Mouse (Mus musculus) thymus, adult 2 months (tissue): ENCODE data around the gene Ccnjl. TPM values are rescaled to one million over a fixed set of nuclear protein-coding genes. Genes with fewer than 3 reads are reported as not detected.

ENCODE experiments used
- DNase-seq: peaks from one replicate; pipeline ENCODE4 v3.0.0; 2021
- H3K27ac ChIP-seq: fragments of 200-500 bp; 2 replicates; pipeline ENCODE4 v1.5.1; 2012; ENCODE audit warnings: low read length, control low read depth; ENCODE audit not compliant: control insufficient read depth, insufficient read depth
- H3K27me3 ChIP-seq: fragments of 200-500 bp; 2 replicates; pipeline ENCODE4 v1.6.1; 2012; ENCODE audit warnings: mild to moderate bottlenecking, low read length, moderate library complexity, mixed read lengths; ENCODE audit not compliant: control insufficient read depth, insufficient read depth
- H3K36me3 ChIP-seq: fragments of 200-500 bp; 2 replicates; pipeline ENCODE4 v1.6.1; 2012; ENCODE audit warnings: mild to moderate bottlenecking, low read length, moderate library complexity; ENCODE audit not compliant: control insufficient read depth, insufficient read depth
- H3K4me1 ChIP-seq: fragments of 200-500 bp; replicated peaks from 2 replicates; pipeline ENCODE4 v1.6.1; 2012; ENCODE audit warnings: low read length; ENCODE audit not compliant: control insufficient read depth, insufficient read depth
- H3K4me3 ChIP-seq: fragments of 200-500 bp; 2 replicates; pipeline ENCODE4 v1.5.1; 2012; ENCODE audit warnings: mild to moderate bottlenecking, low read length, control low read depth, moderate library complexity; ENCODE audit not compliant: control insufficient read depth, insufficient read depth
- CTCF ChIP-seq: fragments of 200-500 bp; IDR thresholded peaks from 2 replicates; pipeline ENCODE4 v1.5.1; 2012; ENCODE audit warnings: mild to moderate bottlenecking, control low read depth, low read length, moderate library complexity, borderline replicate concordance; ENCODE audit not compliant: control insufficient read depth, poor library complexity, insufficient read depth; ENCODE audit errors: extremely low read depth
- POLR2A ChIP-seq: fragments of 200-500 bp; IDR thresholded peaks from 2 replicates; pipeline ENCODE4 v1.6.1; 2012; ENCODE audit warnings: mild to moderate bottlenecking, low read length, control low read depth, moderate library complexity; ENCODE audit not compliant: control insufficient read depth, poor library complexity, insufficient read depth; ENCODE audit errors: extremely low read depth
- WGBS: fragments of 180-500 bp; shearing (Covaris S2); methylation state at CpG from one replicate; pipeline ENCODE4 v1.1.7; 2018; 5-methylcytosine and 5-hydroxymethylcytosine counted together
- polyA plus RNA-seq: library from polyadenylated mRNA; depleted of rRNA; stranded (reverse); fragments of >200 nt; gene quantifications from 2 replicates; pipeline ENCODE4 v1.2.3, GENCODE M21; 2012

Gene Ccnjl
- polyA plus RNA-seq, 1 experiment = 9.4 TPM

GRCm38 (mm10) chr11:43520521-43520920 lies 8.1 kb upstream of the Ccnjl start:
- no peak for TF ChIP-seq CTCF
- TF ChIP-seq POLR2A = no peak
- Histone ChIP-seq H3K27ac (no peak overlapping the region), H3K4me1 (no peaks in the 10 kb centered on the region), H3K4me3 (no peak overlapping the region), H3K27me3 (no peaks in the 10 kb centered on the region), H3K36me3 (no peaks in the 10 kb centered on the region)
- 96% methylated on average over 3 of the region's 3 CpGs for WGBS
- no peak for DNase-seq

GRCm38 (mm10) chr11:43528078-43528682 lies 404 bp upstream of the Ccnjl start:
- DNase-seq = peak; percentile 80
- peak overlapping the region; percentile 81 for H3K4me3 ChIP-seq

GRCm38 (mm10) chr11:43530043-43530442 lies 1.5 kb downstream of the Ccnjl start:
- no peak for DNase-seq
- no peak for TF ChIP-seq CTCF
- no peak for TF ChIP-seq POLR2A
- H3K36me3 ChIP-seq = no peaks in the 10 kb centered on the region
- no peaks in the 10 kb centered on the region for H3K27me3 ChIP-seq
- H3K4me3 ChIP-seq = no peak overlapping the region
- peaks cover 3% of the 10 kb centered on the region for H3K4me1 ChIP-seq
- WGBS = 86% methylated on average over 3 of the region's 3 CpGs
- no peak overlapping the region for H3K27ac ChIP-seq

More at GRCm38 (mm10) chr11:43528078-43528682, 404 bp upstream of the Ccnjl start:
- 2% methylated on average over 25 of the region's 25 CpGs for WGBS
- TF ChIP-seq POLR2A (peak; percentile 55; the same call in 1 of the 2 replicates), CTCF (0 out of 2 replicates have a peak, but pooled peaks have one; percentile 16)
- no peaks in the 10 kb centered on the region for H3K27me3 ChIP-seq
- peaks cover 3% of the 10 kb centered on the region for H3K4me1 ChIP-seq
- no peaks in the 10 kb centered on the region for H3K36me3 ChIP-seq
- no peak overlapping the region for H3K27ac ChIP-seq

GRCm38 (mm10) chr11:43531619-43532018 lies 3.0 kb downstream of the Ccnjl start:
- no peak for DNase-seq
- 97% methylated on average over 5 of the region's 5 CpGs for WGBS
- Histone ChIP-seq H3K27me3 (no peaks in the 10 kb centered on the region), H3K36me3 (no peaks in the 10 kb centered on the region), H3K4me1 (peaks cover 3% of the 10 kb centered on the region), H3K27ac (no peak overlapping the region), H3K4me3 (no peak overlapping the region)
- TF ChIP-seq CTCF = no peak
- TF ChIP-seq POLR2A = no peak

GRCm38 (mm10) chr11:43537074-43537473 lies 8.5 kb downstream of the Ccnjl start:
- no peaks in the 10 kb centered on the region for H3K4me1 ChIP-seq
- H3K27ac ChIP-seq = no peak overlapping the region
- no peak overlapping the region for H3K4me3 ChIP-seq
- WGBS = 97% methylated on average over 6 of the region's 6 CpGs
- H3K36me3 ChIP-seq = no peaks in the 10 kb centered on the region
- no peak for TF ChIP-seq CTCF
- TF ChIP-seq POLR2A = no peak
- no peak for DNase-seq
- H3K27me3 ChIP-seq = no peaks in the 10 kb centered on the region

- Histone ChIP-seq H3K27me3 (no peaks in the 10 kb centered on the region), H3K27ac (no peak overlapping the region), H3K36me3 (no peaks in the 10 kb centered on the region), H3K4me1 (peaks cover 16% of the 10 kb centered on the region), H3K4me3 (no peak overlapping the region)
- no peak for DNase-seq
- 89% methylated on average over 6 of the region's 6 CpGs for WGBS
- no peak for TF ChIP-seq POLR2A
- TF ChIP-seq CTCF = no peak
Observed at GRCm38 (mm10) chr11:43539863-43540262, 11.3 kb downstream of the Ccnjl start.

- Histone ChIP-seq H3K27ac (no peak overlapping the region), H3K36me3 (no peaks in the 10 kb centered on the region), H3K4me3 (no peak overlapping the region), H3K27me3 (no peaks in the 10 kb centered on the region), H3K4me1 (peaks cover 16% of the 10 kb centered on the region)
- TF ChIP-seq CTCF (no peak), POLR2A (no peak)
- WGBS = 30% methylated on average over 15 of the region's 15 CpGs
- no peak for DNase-seq
Observed at GRCm38 (mm10) chr11:43543711-43544466, 15.3 kb downstream of the Ccnjl start.
